Mouse (Mus musculus) left cerebral cortex, postnatal 36 days (tissue): Measurements from ENCODE around the gene Znhit3. TPM values are rescaled to one million over a fixed set of nuclear protein-coding genes. Genes with fewer than 3 reads are reported as not detected.

ENCODE experiments used
- DNase-seq, 2 experiments: peaks; one replicate each; pipeline ENCODE4 v3.0.0; 2021 to 2022; ENCODE audit warnings: low spot score in 2 of 2, mixed read lengths in 1 of 2
- intact Hi-C: fragments of 180-260 bp; cut with DNase I; formaldehyde crosslinking; loops from one replicate; pipeline ENCODE4 v1.15.1; 2025
- total RNA-seq, 2 experiments: library from RNA; stranded (reverse); gene quantifications; 2 replicates each; pipeline ENCODE4 v1.2.3; 2021

Znhit3 gene
- total RNA-seq: 10 to 100 TPM; 31.3 to 38.4 TPM

GRCm38 (mm10) chr11:84916053-84916702, at the start of gene Znhit3:
Gene Znhit3 (minus strand): TSS chr11:84916366.
- intact Hi-C loops: loop anchor here (2.0 to 5.0 kb wide), 3 partner anchors 35 to 266 kb away; partner anchors contain the start of genes Myo19 and Pigw
- DNase-seq: peak; percentile 80 to 87

- intact Hi-C loops: no loop called here
- no peak for DNase-seq
Observed at GRCm38 (mm10) chr11:84963556-84963955, 47.4 kb upstream of the Znhit3 start.

GRCm38 (mm10) chr11:84962536-84962935, 46.4 kb upstream of the Znhit3 start:
- intact Hi-C loops: no loop called here
- DNase-seq: no peak

GRCm38 (mm10) chr11:84961571-84961970, 45.4 kb upstream of the Znhit3 start:
- no peak for DNase-seq
- intact Hi-C loops: no loop called here

- intact Hi-C loops: no loop called here
- DNase-seq: no peak
Observed at GRCm38 (mm10) chr11:84960780-84961179, 44.6 kb upstream of the Znhit3 start.

GRCm38 (mm10) chr11:84960291-84960690, 44.1 kb upstream of the Znhit3 start:
- DNase-seq: no peak
- intact Hi-C loops: no loop called here

GRCm38 (mm10) chr11:84959701-84960181, 43.6 kb upstream of the Znhit3 start:
- intact Hi-C loops: no loop called here

GRCm38 (mm10) chr11:84959181-84959580, 43.0 kb upstream of the Znhit3 start:
- intact Hi-C loops: no loop called here
- DNase-seq: no peak

More at GRCm38 (mm10) chr11:84959701-84960181, 43.6 kb upstream of the Znhit3 start:
- DNase-seq: no peak

GRCm38 (mm10) chr11:84958271-84958630, 42.1 kb upstream of the Znhit3 start:
- intact Hi-C loops: no loop called here
- DNase-seq: no peak

GRCm38 (mm10) chr11:84957591-84958270, 41.6 kb upstream of the Znhit3 start, which contains the start of gene Car4:
Gene Car4 (plus strand): TSS chr11:84957786.
- intact Hi-C loops: no loop called here
- peak; percentile 60 to 64 for DNase-seq

GRCm38 (mm10) chr11:84957171-84957570, 41.0 kb upstream of the Znhit3 start:
- intact Hi-C loops: no loop called here
- DNase-seq: no peak

GRCm38 (mm10) chr11:84956400-84956799, 40.2 kb upstream of the Znhit3 start:
- DNase-seq: no peak
- intact Hi-C loops: no loop called here

GRCm38 (mm10) chr11:84952611-84953010, 36.4 kb upstream of the Znhit3 start:
- intact Hi-C loops: no loop called here
- no peak for DNase-seq

GRCm38 (mm10) chr11:84948526-84948925, 32.4 kb upstream of the Znhit3 start:
- intact Hi-C loops: no loop called here
- DNase-seq: no peak

- no peak for DNase-seq
- intact Hi-C loops: no loop called here
Observed at GRCm38 (mm10) chr11:84948114-84948513, 31.9 kb upstream of the Znhit3 start.

- intact Hi-C loops: no loop called here
- no peak for DNase-seq
Observed at GRCm38 (mm10) chr11:84947206-84947605, 31.0 kb upstream of the Znhit3 start.

GRCm38 (mm10) chr11:84945841-84946240, 29.7 kb upstream of the Znhit3 start:
- DNase-seq: no peak
- intact Hi-C loops: no loop called here

GRCm38 (mm10) chr11:84944639-84945435, 28.7 kb upstream of the Znhit3 start:
- intact Hi-C loops: no loop called here
- no peak for DNase-seq

GRCm38 (mm10) chr11:84943948-84944347, 27.8 kb upstream of the Znhit3 start:
- DNase-seq: no peak
- intact Hi-C loops: no loop called here

GRCm38 (mm10) chr11:84940140-84940539, 24.0 kb upstream of the Znhit3 start:
- intact Hi-C loops: no loop called here
- DNase-seq: no peak
